Mouse (Mus musculus) thymus, postnatal 25 days (tissue): ENCODE results near the gene Pabpn1l.
"Not testable (repeated sequence)": the region's sequence is repeated elsewhere in the genome, so short reads cannot be mapped to it uniquely, and the experiment has no call there.

Source experiments
- DNase-seq: peaks from one replicate; pipeline ENCODE4 v3.0.0; 2022

The Pabpn1l gene

DNA sequence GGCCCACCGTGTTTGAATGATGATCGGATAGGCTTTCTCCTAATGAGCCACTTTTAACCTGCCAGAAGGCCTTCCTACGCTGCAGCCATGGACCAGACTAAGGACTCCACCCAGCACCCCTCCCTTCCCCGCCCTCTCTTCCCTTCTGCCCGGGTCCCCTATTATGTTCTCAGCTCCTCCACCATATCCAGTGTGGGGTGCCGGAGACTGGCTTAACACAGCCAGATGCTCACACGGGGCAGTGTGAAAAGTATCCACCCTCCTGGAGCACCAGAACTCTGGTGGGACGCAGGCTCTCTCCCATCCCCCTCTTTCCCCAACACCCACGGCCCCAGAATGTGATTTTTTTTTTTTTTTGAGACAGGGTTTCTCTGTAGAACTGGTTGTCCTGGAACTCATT lies 49.0 kb downstream of the Pabpn1l start:
- DNase-seq, result no peak

DNA sequence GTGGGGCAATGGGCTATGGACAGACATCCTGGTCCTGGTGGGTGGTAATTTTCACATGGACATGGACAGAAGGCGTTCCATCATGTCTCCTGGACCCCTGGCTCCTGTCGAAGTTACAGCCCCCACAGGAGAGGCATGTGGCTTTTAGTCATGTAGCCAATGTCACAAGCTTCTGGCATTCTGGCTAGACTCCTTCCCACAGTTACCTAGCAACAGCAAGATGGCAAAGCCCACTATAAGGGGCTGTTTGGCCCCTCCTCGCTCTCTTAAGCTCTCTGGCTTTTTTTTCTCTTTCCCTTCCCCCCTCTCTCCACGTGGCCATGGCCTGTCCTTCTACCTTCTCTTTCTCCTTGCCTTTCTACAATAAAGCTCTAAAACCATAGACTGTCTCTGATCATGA lies 49.4 kb downstream of the Pabpn1l start:
- DNase-seq, result not testable (repeated sequence)

DNA sequence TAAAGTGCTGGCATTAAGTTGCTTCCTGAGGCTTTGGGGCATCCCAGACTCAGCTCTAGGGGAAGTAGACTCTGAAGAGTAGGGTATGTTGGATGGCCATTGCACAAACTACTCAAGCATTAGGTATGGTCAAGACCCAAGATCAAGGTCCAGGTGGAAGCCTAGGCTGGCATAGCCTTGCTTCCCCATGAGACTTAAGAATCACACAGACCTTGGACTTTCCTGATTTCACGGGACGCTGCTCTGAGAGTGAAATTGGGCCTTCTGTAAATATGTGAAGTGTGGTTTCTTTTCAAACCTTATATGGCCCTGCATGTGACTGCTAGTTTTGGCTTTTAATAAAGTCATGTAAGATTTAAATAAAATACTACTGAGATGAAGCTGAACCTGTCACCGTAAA lies 49.8 kb downstream of the Pabpn1l start:
- DNase-seq, result no peak

- DNase-seq, result no peak
These were observed 50.7 kb downstream of the Pabpn1l start for GRCm38 (mm10) chr8:122571750-122572267.

DNA sequence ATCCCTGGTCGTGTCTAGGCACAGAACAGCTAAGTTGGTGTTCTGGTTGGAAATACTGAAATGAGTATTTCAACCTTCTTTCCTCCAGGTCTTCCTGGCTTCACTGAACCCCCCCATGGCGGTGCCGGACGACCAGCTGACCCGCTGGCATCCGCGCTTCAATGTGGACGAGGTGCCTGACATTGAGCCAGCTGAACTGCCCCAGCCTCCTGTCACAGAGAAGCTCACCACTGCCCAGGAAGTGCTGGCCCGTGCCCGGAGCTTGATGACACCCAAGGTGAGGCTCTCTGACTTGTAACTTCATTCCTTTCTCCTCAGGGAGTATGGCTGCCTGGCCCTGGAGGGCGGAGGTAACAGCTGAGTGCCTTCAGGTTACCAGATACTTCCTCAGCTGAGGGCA lies 51.4 kb downstream of the Pabpn1l start:
- DNase-seq, result no peak

DNA sequence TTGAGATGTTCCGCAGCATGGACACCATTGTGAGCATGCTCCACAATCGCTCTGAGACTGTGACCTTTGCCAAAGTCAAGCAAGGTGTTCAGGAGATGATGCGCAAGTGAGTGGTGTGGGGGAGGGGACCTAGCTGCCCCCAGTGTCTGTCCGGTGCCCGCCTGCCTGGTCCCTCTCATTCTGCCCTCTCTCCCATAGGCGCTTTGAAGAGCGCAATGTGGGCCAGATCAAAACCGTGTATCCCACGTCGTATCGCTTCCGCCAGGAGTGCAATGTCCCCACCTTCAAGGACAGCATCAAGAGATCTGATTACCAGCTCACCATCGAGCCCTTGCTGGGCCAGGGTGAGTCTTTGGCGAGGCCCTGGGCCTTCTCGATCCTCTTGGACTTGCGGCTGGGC lies 52.5 kb downstream of the Pabpn1l start:
- no peak for DNase-seq
